Mouse (Mus musculus) hindbrain, embryonic 14.5 days (tissue): ENCODE results near the gene Man2b2. TPM values are rescaled to one million over a fixed set of nuclear protein-coding genes. Genes with fewer than 3 reads are reported as not detected.

Experiments used
- ATAC-seq: fragments of 200-750 bp; cut with Nextera tagmentation; 2 replicates; pipeline ENCODE4 v1.8.0; 2017; ENCODE audit warnings: moderate number of reproducible peaks, mild to moderate bottlenecking, moderate TSS enrichment, moderate library complexity; ENCODE audit not compliant: low FRiP score
- DNase-seq: peaks from one replicate; pipeline ENCODE4 v3.0.0-alpha.2; 2015; ENCODE audit warnings: low spot score
- H3K27ac ChIP-seq: fragments of 300-500 bp; sonication (generic); 2 replicates; pipeline ENCODE4 v1.5.1; 2014; ENCODE audit warnings: mild to moderate bottlenecking, moderate library complexity
- H3K27me3 ChIP-seq: fragments of 300-500 bp; sonication (generic); 2 replicates; pipeline ENCODE4 v1.6.1; 2014; ENCODE audit warnings: mild to moderate bottlenecking, low read length, mixed read lengths; ENCODE audit not compliant: control insufficient read depth, insufficient read depth
- H3K36me3 ChIP-seq: fragments of 300-500 bp; sonication (generic); replicated peaks from 2 replicates; pipeline ENCODE4 v1.6.1; 2014; ENCODE audit not compliant: control insufficient read depth, insufficient read depth
- H3K4me1 ChIP-seq: fragments of 300-500 bp; sonication (generic); replicated peaks from 2 replicates; pipeline ENCODE4 v1.6.1; 2014; ENCODE audit warnings: antibody characterized with exemption, low read length, mixed read lengths; ENCODE audit not compliant: control insufficient read depth, insufficient read depth
- H3K4me2 ChIP-seq: fragments of 300-500 bp; sonication (generic); replicated peaks from 2 replicates; pipeline ENCODE4 v1.6.1; 2014; ENCODE audit warnings: mild to moderate bottlenecking, moderate library complexity
- H3K4me3 ChIP-seq: fragments of 300-500 bp; sonication (generic); replicated peaks from 2 replicates; pipeline ENCODE4 v1.5.1; 2014; ENCODE audit warnings: mild to moderate bottlenecking, low read length
- H3K9ac ChIP-seq: fragments of 300-500 bp; sonication (generic); 2 replicates; pipeline ENCODE4 v1.6.1; 2014
- H3K9me3 ChIP-seq: fragments of 300-500 bp; sonication (generic); 2 replicates; pipeline ENCODE4 v1.6.1; 2016; ENCODE audit warnings: low read length; ENCODE audit not compliant: control insufficient read depth
- WGBS: fragments of 180-500 bp; shearing (Covaris S2); extraction: QIAGEN DNeasy Blood & Tissue Kit; methylation state at CpG from one replicate; pipeline ENCODE4 v1.1.7; 2014; 5-methylcytosine and 5-hydroxymethylcytosine counted together
- polyA plus RNA-seq: library from polyadenylated mRNA; unstranded; fragments of >200 nt; fragmentation: Nextera tagmentation; extraction: Ambion mirVana; gene quantifications from 2 replicates; pipeline ENCODE4 v1.2.1, GENCODE M21; 2014

The Man2b2 gene
- 13.0 and 13.9 TPM in 2 replicates for polyA plus RNA-seq

- H3K4me3 ChIP-seq: peak within 1 kb of the TSS; percentile 46
- peaks cover 14% of the 10 kb centered on the region for H3K4me1 ChIP-seq
- H3K9me3 ChIP-seq: no peaks in the 10 kb centered on the region
- no peaks in the 10 kb centered on the region; the same call in 1 of the 2 replicates for H3K27me3 ChIP-seq
- peaks cover 9% of the 10 kb centered on the region; the same call in 1 of the 2 replicates for H3K36me3 ChIP-seq
- peak within 1 kb of the TSS; percentile 70 for H3K4me2 ChIP-seq
- peak; percentile 87 for ATAC-seq
- peak within 1 kb of the TSS; percentile 62 for H3K9ac ChIP-seq
- H3K27ac ChIP-seq: no peak within 1 kb of the TSS
- 4% methylated on average over 46 of the region's 46 CpGs for WGBS
- peak; percentile 90 for DNase-seq
These were observed at the start of gene Man2b2 for GRCm38 (mm10) chr5:36829913-36830879. Gene Man2b2 (minus strand): TSS chr5:36830653.

- 92% methylated on average over 4 of the region's 4 CpGs for WGBS
- Histone ChIP-seq H3K4me2 (no peak overlapping the region), H3K27me3 (no peaks in the 10 kb centered on the region), H3K27ac (no peak overlapping the region), H3K9ac (no peak overlapping the region), H3K9me3 (no peaks in the 10 kb centered on the region), H3K36me3 (no peaks in the 10 kb centered on the region), H3K4me1 (no peaks in the 10 kb centered on the region), H3K4me3 (no peak overlapping the region)
- ATAC-seq: no peak
- DNase-seq: no peak
These were observed 48.3 kb upstream of the Man2b2 start for GRCm38 (mm10) chr5:36878801-36879200.

GRCm38 (mm10) chr5:36877641-36878040 is 47.2 kb upstream of the Man2b2 start:
- no peak for DNase-seq
- H3K9me3 ChIP-seq: no peaks in the 10 kb centered on the region
- H3K4me2 ChIP-seq: no peak overlapping the region
- no peak for ATAC-seq
- H3K4me1 ChIP-seq: no peaks in the 10 kb centered on the region
- WGBS: 87% methylated on average over 2 of the region's 2 CpGs
- no peak overlapping the region for H3K9ac ChIP-seq
- no peak overlapping the region for H3K4me3 ChIP-seq
- no peaks in the 10 kb centered on the region for H3K36me3 ChIP-seq
- no peaks in the 10 kb centered on the region for H3K27me3 ChIP-seq
- no peak overlapping the region for H3K27ac ChIP-seq

GRCm38 (mm10) chr5:36876777-36877396 is 46.4 kb upstream of the Man2b2 start:
- Histone ChIP-seq H3K4me3 (no peak overlapping the region), H3K36me3 (no peaks in the 10 kb centered on the region), H3K4me2 (no peak overlapping the region), H3K27ac (no peak overlapping the region), H3K4me1 (no peaks in the 10 kb centered on the region), H3K9ac (no peak overlapping the region), H3K9me3 (0 out of 2 replicates have a peak, but pooled peaks cover under 1% of the 10 kb centered on the region), H3K27me3 (peaks cover under 1% of the 10 kb centered on the region)
- DNase-seq (no peak), ATAC-seq (peak; percentile 7; the same call in 1 of the 2 replicates)
- 34% methylated on average over 7 of the region's 7 CpGs for WGBS

DNA sequence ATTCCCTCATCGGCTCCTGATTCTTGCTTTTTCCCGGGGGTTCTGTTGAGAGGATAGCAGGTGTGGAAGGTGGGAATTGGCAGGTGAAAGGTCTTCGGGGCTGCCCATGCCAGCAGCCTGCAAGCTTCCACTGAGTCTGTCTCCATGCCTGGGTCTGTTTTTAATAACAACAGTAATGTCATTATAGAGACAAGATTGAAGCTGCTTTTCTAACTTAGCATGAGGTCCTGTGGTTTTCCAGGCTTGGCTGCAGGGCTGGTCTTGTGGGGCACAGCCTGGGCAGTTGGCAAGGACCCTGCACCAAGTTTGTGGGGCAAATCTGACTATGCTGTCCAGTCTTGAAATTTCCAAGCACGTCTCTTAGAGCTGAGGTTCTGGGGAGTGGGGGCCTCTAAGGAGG is 45.5 kb upstream of the Man2b2 start:
- no peak for ATAC-seq
- WGBS: 84% methylated on average over 4 of the region's 4 CpGs

DNA sequence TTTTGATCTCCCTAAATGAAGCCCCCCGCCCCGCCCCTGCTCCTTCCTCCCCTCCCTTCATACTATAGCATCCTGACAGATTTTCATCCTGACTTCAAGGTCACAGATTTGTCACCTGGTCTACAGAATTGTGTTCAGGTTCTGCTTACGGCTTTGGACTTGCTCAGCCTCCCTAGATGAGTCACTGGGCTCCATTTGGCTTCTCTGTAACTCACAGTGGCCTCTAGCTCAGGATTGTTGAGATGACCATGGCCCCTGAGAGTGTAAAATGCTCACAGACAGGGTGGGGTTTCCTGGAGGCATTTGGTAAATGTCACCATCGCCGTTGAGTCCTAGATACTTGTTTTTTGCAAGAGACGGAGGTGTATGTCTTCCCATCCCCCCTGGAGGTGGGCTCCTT is 40.5 kb upstream of the Man2b2 start:
- WGBS: 92% methylated on average over 6 of the region's 6 CpGs
- peaks cover 53% of the 10 kb centered on the region for H3K27me3 ChIP-seq

More for the DNA sequence above, 45.5 kb upstream of the Man2b2 start:
- no peak overlapping the region for H3K27ac ChIP-seq
- H3K9me3 ChIP-seq: 0 out of 2 replicates have a peak, but pooled peaks cover 4% of the 10 kb centered on the region
- H3K4me1 ChIP-seq: no peaks in the 10 kb centered on the region
- no peak for DNase-seq
- H3K4me3 ChIP-seq: no peak overlapping the region
- H3K4me2 ChIP-seq: no peak overlapping the region
- no peaks in the 10 kb centered on the region for H3K36me3 ChIP-seq
- H3K27me3 ChIP-seq: peaks cover 10% of the 10 kb centered on the region
- no peak overlapping the region for H3K9ac ChIP-seq

GRCm38 (mm10) chr5:36869578-36870236 is 39.3 kb upstream of the Man2b2 start:
- peak overlapping the region; percentile 63 for H3K4me3 ChIP-seq
- peak overlapping the region; percentile 82 for H3K27ac ChIP-seq
- H3K9me3 ChIP-seq: 0 out of 2 replicates have a peak, but pooled peaks cover 4% of the 10 kb centered on the region
- H3K9ac ChIP-seq: peak overlapping the region; percentile 81
- WGBS: under 1% methylated on average over 56 of the region's 56 CpGs
- DNase-seq (no peak), ATAC-seq (peak; percentile 66)
- H3K27me3 ChIP-seq: peaks cover 62% of the 10 kb centered on the region
- H3K36me3 ChIP-seq: no peaks in the 10 kb centered on the region
- H3K4me2 ChIP-seq: peak overlapping the region; percentile 77
- H3K4me1 ChIP-seq: no peaks in the 10 kb centered on the region; the same call in 1 of the 2 replicates

More for the DNA sequence above, 40.5 kb upstream of the Man2b2 start:
- no peak for ATAC-seq
- Histone ChIP-seq H3K4me3 (no peak overlapping the region), H3K9ac (no peak overlapping the region), H3K4me2 (peak overlapping the region; percentile 77; the same call in 1 of the 2 replicates), H3K9me3 (0 out of 2 replicates have a peak, but pooled peaks cover 4% of the 10 kb centered on the region), H3K4me1 (no peaks in the 10 kb centered on the region; the same call in 1 of the 2 replicates), H3K36me3 (no peaks in the 10 kb centered on the region), H3K27ac (no peak overlapping the region)
- DNase-seq: no peak

GRCm38 (mm10) chr5:36869186-36869577 is 38.7 kb upstream of the Man2b2 start:
- DNase-seq (no peak), ATAC-seq (no peak)
- H3K4me3 ChIP-seq: peak overlapping the region; percentile 63
- H3K9me3 ChIP-seq: 0 out of 2 replicates have a peak, but pooled peaks cover 4% of the 10 kb centered on the region
- H3K36me3 ChIP-seq: no peaks in the 10 kb centered on the region
- H3K27me3 ChIP-seq: peaks cover 64% of the 10 kb centered on the region
- peak overlapping the region; percentile 81 for H3K9ac ChIP-seq
- peak overlapping the region; percentile 82 for H3K27ac ChIP-seq
- no peaks in the 10 kb centered on the region; the same call in 1 of the 2 replicates for H3K4me1 ChIP-seq
- under 1% methylated on average over 7 of the region's 7 CpGs for WGBS
- H3K4me2 ChIP-seq: peak overlapping the region; percentile 77
